Mouse (Mus musculus) adrenal gland, postnatal 4 days (tissue): Measurements from ENCODE around the gene Cd109. TPM values are rescaled to one million over a fixed set of nuclear protein-coding genes. Genes with fewer than 3 reads are reported as not detected.

Experiments
- DNase-seq, 2 experiments: peaks; one replicate each; pipeline ENCODE4 v3.0.0; 2021 to 2022; ENCODE audit warnings: low spot score in 2 of 2, mixed read lengths in 2 of 2
- total RNA-seq, 2 experiments: library from RNA; stranded (reverse); gene quantifications; 2 replicates each; pipeline ENCODE4 v1.2.3; 2021

Gene Cd109
- total RNA-seq, 2 experiments from 2014 or later = 3.3 to 4.0 TPM

DNA sequence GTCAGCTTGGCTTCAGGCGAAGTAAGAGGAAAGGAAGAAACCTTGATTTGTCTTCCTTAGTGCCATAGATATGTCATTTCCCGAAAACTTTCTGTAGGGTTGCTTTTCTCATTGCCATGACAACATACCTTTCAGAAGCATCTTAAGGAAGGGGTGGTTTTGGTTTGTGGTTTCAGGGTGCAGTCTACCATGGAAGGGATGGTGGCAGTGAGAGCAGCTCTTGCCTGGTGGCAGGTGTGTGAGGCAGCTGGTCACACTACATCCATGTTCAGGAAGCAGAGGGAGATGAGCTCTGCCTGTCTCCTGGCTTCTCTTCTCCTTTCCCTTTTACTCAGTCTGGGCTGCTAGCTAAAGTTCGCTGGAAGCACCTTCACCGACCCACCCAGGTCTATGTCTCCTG is 26.0 kb downstream of the Cd109 start:
- no peak for DNase-seq

DNA sequence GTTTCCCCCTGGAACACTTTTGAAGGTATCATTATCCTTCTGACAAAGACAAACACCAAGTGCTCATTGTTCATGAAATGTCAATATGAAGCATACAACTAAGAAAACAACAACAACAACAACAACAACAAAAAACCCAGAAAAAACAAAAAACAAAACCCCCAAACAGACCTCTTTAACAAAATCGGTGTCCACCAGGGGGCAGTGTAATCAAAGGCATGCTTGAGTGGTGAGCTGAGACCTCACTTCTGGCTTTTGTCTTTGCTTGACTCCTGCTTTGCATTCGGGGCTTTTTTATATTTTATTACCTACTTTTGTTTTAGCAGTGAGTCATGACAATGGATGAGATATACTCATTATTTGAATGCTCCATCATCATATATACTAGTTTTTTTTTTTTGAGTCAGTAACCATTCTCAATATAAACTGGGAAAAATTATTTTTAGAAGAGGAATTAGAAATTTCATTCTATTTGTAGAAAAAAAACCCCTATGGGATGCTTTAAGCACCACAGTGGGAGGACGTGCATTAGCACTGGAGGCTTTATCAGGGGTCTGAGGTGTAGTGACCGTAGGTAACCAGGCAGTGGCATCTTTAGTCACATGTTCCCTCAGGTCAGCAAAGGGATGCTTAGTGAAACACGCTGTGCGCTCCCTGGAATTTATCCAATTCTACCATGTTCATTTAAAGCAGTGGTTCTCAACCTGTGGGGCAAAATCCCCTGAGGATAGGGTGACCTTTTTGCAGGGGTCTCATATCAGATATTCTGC is 30.8 kb downstream of the Cd109 start:
- peak in 1 of 2 experiments; percentile 18 for DNase-seq

DNA sequence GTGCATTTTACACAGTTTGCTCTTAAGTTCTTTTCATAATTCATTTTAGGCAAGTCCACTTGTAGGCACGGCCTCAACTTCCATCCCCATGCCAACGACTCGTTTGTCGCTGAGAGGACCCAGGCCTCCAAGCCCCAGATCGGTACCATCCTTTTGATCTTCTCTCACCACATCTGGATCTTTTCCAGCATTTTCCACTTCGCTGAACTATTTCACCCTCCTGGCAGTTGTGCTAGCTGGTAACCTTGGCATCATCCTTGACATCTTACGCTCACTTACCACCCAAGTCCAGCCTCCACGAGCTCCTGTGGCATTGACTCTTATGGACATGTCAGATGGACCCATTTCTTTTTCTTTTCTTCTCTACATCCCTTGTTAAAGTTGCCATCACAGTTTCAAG is 33.3 kb downstream of the Cd109 start:
- no peak for DNase-seq

GRCm38 (mm10) chr9:78649398-78649797 is 34.1 kb downstream of the Cd109 start:
- DNase-seq = no peak

DNA sequence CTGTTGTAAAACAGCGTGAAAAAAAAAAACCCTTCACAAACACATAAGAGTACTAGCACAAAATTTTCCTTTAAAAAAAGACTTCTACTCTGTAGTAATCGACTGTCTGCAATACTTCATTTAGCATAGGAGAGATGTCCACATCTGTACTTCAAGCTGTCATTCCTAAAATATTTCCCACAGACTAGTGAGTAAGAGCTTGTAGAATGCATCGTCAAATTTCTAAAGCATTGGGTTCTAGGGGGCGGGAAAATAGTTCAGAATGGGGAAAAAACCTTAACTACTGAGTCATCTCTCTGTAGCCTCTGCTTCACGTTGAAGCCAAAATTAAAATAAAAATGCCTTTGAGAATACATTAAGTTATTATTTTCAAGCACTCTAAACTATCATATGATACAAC is 42.2 kb downstream of the Cd109 start:
- DNase-seq = no peak

DNA sequence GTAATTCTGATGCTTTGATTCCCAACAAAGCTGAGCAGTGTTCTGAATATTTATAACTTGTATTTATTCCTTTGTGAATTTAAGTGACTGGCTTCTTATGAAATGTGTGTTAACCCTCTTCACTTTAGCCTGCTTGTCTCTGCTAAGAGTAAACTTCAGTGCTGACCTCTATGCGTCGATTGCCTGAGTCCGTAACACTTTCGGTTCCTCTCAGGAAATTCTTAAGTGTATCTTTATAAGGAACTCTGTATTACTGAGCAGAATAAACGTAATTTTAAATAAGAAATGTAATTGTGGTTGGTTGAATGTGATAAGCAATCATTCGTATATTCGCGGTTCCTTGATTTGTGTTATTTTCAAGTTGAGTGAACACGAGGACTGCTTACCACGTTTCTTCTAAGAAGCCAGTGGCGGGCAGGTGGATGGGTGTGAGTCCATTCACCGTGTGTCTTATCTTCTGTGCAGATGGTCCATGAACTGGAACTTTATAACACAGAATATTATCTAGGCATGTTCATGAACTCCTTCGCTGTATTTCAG is 56.2 kb downstream of the Cd109 start:
- DNase-seq = no peak

- DNase-seq = peak; percentile 12 to 48
Measured at GRCm38 (mm10) chr9:78700691-78701090, 85.3 kb downstream of the Cd109 start.

DNA sequence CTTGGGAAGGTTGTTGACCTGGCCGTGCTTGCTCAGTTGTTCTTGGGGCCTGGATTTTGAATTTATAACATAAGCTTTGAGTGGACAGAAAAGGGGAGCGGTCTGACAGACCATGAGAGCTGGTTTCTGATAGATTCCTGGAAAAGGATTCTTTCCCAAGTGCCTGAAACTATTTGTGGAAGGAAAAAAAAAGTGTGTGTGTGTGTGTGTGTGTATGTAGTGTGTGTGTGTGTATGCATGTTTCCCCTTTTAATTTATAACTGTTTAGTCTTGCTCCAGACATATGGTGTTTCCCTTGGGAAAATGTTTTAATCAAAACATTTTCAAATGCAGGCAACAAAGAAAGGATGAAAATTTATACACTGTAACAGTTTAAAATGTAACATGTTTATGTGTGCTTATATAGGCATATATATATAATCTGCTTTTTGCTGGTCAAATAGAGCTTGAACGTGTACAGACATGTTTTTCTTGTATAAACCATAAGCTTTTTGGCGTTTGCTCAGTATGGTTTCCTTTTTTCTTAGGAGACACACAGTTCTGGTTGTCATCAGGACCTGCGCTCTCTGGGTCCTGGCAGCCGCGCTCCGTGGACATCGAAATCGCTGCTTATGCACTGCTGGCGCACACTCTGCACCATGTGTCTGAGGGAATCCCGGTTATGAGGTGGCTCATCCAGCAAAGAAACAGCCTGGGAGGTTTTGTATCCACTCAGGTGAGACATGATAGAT is 87.3 kb downstream of the Cd109 start:
- DNase-seq = no peak

DNA sequence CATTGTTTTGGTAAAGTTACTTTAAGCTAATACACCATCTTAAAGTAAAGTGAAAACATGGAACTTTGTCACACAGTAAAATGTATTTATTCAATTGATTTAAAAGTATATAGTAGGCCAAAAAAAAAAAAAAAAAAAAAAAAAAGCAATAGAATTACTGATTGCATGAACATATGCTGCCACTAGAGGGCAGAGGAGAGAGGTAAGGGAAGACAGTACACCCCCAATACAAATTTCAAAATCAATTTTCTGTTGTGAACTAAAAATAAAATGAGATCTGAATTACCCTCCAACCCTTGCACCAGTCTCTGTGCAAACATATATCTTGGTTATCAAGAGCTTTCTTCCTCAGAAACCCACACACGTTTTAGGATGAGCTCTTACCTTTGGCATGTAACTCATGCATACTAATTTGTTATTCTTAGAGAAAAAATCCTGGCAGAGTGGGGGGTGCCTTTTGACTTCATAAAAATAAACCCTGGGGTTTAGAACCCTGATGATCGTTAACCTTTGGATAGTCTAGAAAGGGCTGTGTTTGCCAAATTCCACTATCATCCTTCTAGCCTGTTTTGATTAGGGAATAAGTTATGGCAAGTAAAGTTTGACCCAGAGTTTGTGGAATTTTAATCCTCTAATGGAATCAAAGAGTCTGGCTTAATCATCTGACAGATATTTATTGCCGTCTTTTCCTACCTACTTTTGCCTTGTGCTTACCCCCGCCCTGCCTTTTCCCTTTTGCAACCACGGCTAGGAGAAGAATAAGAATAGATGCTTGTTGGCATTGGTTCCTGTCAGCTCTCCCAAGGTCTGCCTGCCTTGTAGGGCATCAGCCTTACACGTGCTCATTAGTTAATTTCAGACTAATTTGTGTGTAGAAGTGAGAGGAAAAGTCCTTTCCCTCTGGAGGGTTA is 105.8 kb downstream of the Cd109 start:
- no peak for DNase-seq

DNA sequence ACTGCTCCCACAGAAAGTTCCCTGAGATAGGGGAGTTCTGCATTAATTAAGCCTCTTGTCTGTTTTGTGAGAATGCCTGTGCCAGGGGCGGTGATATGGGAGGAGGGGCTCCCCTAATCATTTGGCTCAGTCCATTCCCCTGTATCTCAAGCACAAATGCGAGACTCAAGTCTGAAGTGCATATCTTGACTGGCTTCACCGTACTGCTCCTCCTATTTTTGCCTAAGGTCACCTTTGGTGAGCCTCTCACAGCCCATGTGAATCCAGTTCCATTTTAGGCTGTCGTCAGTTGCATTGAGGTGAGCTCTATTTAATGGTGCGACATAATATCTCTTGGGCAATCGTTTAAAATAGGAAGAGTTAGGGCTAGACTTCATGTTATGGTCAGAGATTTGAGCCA is 116.6 kb downstream of the Cd109 start:
- DNase-seq = no peak

DNA sequence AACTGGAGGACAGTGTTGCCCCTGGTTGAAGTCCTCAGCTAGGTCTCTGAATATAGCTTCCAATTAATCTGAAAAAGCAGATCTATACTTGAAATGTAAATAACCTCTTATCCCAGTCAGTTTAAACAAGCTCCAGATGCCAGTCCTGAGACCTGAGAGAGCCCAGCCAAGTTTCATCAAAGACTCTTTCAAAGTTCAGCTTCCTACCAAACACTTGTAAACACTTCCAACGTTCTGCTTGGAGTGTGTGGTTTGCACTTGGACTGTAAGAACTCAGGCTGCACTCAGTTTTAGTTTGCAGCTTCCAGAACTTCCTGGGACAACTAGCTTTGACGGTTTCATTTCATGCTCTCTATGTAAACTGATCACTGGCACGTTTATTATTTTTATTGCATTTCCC is 120.2 kb downstream of the Cd109 start:
- DNase-seq = no peak

- no peak for DNase-seq
Measured at GRCm38 (mm10) chr9:78742012-78742411, 126.7 kb downstream of the Cd109 start.

GRCm38 (mm10) chr9:78750246-78750645 is 134.9 kb downstream of the Cd109 start:
- DNase-seq = no peak

Other genes starting within 250 kb of the Cd109 start
- not detected for gene Dppa5a, start 247.4 kb upstream of the Cd109 start, total RNA-seq
- under 1 TPM; 0.20 to 0.50 TPM for gene Ooep, start 236.8 kb upstream of the Cd109 start, total RNA-seq
- under 1 TPM; 0.14 to 0.17 TPM for gene Ddx43, start 219.8 kb upstream of the Cd109 start, total RNA-seq
- 1 to 10 TPM; 1.6 to 1.7 TPM for gene Cgas, start 172.3 kb upstream of the Cd109 start, total RNA-seq
- 10 to 100 TPM; 25.4 to 27.7 TPM for gene Mto1, start 167.3 kb upstream of the Cd109 start, total RNA-seq
- gene Gm17324, start 166.8 kb upstream of the Cd109 start, total RNA-seq = under 1 TPM; 0.34 to 0.79 TPM
- 1,000 to 10,000 TPM; 7,895 to 7,946 TPM for gene Eef1a1, start 126.4 kb upstream of the Cd109 start, total RNA-seq
- gene Slc17a5, start 27.5 kb upstream of the Cd109 start, total RNA-seq = 10 to 100 TPM; 12.2 to 14.2 TPM